Mouse (Mus musculus) subcutaneous adipose tissue, adult 2 months (tissue): ENCODE data around the gene Tmem179b. TPM values are rescaled to one million over a fixed set of nuclear protein-coding genes. Genes with fewer than 3 reads are reported as not detected.

ENCODE experiments used
- polyA plus RNA-seq: library from polyadenylated mRNA; depleted of rRNA; stranded (reverse); fragments of >200 nt; gene quantifications from 2 replicates; pipeline ENCODE4 v1.2.3, GENCODE M21; 2012; ENCODE audit warnings: low replicate concordance; rRNA removed

The Tmem179b gene
- polyA plus RNA-seq = 92.4 and 101 TPM in 2 replicates

GRCm38 (mm10) chr19:8774086-8774835 is at the start of gene Tmem179b:
Tmem179b (minus strand) TSS chr19:8774467.

GRCm38 (mm10) chr19:8819596-8820423 is 45.5 kb upstream of the Tmem179b start, which contains the start of gene Hnrnpul2:
Hnrnpul2 (plus strand) TSS chr19:8820010.

GRCm38 (mm10) chr19:8818801-8819595 is 44.7 kb upstream of the Tmem179b start, which contains the start of gene Ttc9c:
Ttc9c (minus strand) TSS chr19:8819333.

GRCm38 (mm10) chr19:8802130-8802821 is 28.0 kb upstream of the Tmem179b start, which contains the start of gene Zbtb3:
Zbtb3 (plus strand) TSS chr19:8802555.

GRCm38 (mm10) chr19:8798264-8798946 is 24.1 kb upstream of the Tmem179b start, which contains the start of gene Polr2g:
Polr2g (minus strand) TSS chr19:8798577.

GRCm38 (mm10) chr19:8786008-8786781 is 11.9 kb upstream of the Tmem179b start, which contains the start of gene Taf6l:
Taf6l (minus strand) TSS chr19:8786417.

GRCm38 (mm10) chr19:8770567-8771270 is 3.5 kb downstream of the Tmem179b start, which contains the start of gene Tmem223:
Tmem223 (plus strand) TSS chr19:8770996.

GRCm38 (mm10) chr19:8756635-8757387 is 17.5 kb downstream of the Tmem179b start, which contains the start of gene Nxf1:
Nxf1 (plus strand) TSS chr19:8757073.

GRCm38 (mm10) chr19:8741243-8741869 is 32.9 kb downstream of the Tmem179b start, which contains the start of gene Stx5a:
Stx5a (plus strand) TSS chr19:8741413.

GRCm38 (mm10) chr19:8740603-8741002 is 33.7 kb downstream of the Tmem179b start, which contains the start of gene 1700092M07Rik:
1700092M07Rik (plus strand) TSS chr19:8740718.

GRCm38 (mm10) chr19:8735389-8736159 is 38.7 kb downstream of the Tmem179b start, which contains the start of gene Wdr74:
Wdr74 (plus strand) TSS chr19:8735827.

GRCm38 (mm10) chr19:8722907-8723573 is 51.2 kb downstream of the Tmem179b start, which contains the start of gene Slc3a2:
Slc3a2 (minus strand) TSS chr19:8723369.

